Mouse (Mus musculus) brown adipose tissue, adult 24 weeks (tissue): Measurements from ENCODE around the gene Fam120a. TPM values are rescaled to one million over a fixed set of nuclear protein-coding genes. Genes with fewer than 3 reads are reported as not detected.

Source experiments
- H3K27ac ChIP-seq: fragments of 200-500 bp; replicated peaks from 2 replicates; pipeline ENCODE4 v1.5.1; 2012; ENCODE audit warnings: low read depth, mild to moderate bottlenecking, low read length
- H3K4me1 ChIP-seq: fragments of 200-500 bp; 2 replicates; pipeline ENCODE4 v1.6.1; 2012; ENCODE audit warnings: low read length, mixed read lengths; ENCODE audit not compliant: control insufficient read depth, insufficient read depth, insufficient read length
- H3K4me3 ChIP-seq: fragments of 200-500 bp; 2 replicates; pipeline ENCODE4 v1.5.1; 2012; ENCODE audit warnings: low read depth, mild to moderate bottlenecking, low read length, moderate library complexity; ENCODE audit not compliant: insufficient read depth
- polyA plus RNA-seq: library from polyadenylated mRNA; stranded (reverse); fragments of >200 nt; gene quantifications from 2 replicates; pipeline ENCODE4 v1.2.4, GENCODE M21; 2012; ENCODE audit not compliant: missing spikeins, insufficient read depth, insufficient read length

Fam120a gene
- polyA plus RNA-seq, 1 experiment = 68.3 TPM

- Histone ChIP-seq H3K27ac (no peak overlapping the region), H3K4me3 (no peak overlapping the region), H3K4me1 (peaks cover 19% of the 10 kb centered on the region)
Measured at GRCm38 (mm10) chr13:48837537-48837936, 130.3 kb downstream of the Fam120a start.

GRCm38 (mm10) chr13:48830528-48831250, 137.1 kb downstream of the Fam120a start:
- H3K4me3 ChIP-seq = no peak overlapping the region
- no peaks in the 10 kb centered on the region for H3K4me1 ChIP-seq
- H3K27ac ChIP-seq = no peak overlapping the region

- Histone ChIP-seq H3K27ac (no peak overlapping the region), H3K4me3 (no peak overlapping the region), H3K4me1 (no peaks in the 10 kb centered on the region)
Measured at GRCm38 (mm10) chr13:48829780-48830179, 138.0 kb downstream of the Fam120a start.

Other genes with a start within 250 kb of the Fam120a start
- 15.4 and 15.7 TPM in 2 replicates for gene Phf2, start 96.9 kb downstream of the Fam120a start, polyA plus RNA-seq
- gene Wnk2, start 180.0 kb upstream of the Fam120a start, polyA plus RNA-seq = 0.63 TPM in 1 of 2 replicates, not detected in the other
- 57.7 and 90.3 TPM in 2 replicates for gene Ninj1, start 219.5 kb upstream of the Fam120a start, polyA plus RNA-seq
- gene Card19, start 248.0 kb upstream of the Fam120a start, polyA plus RNA-seq = 68.4 and 68.7 TPM in 2 replicates